Mouse (Mus musculus) heart, adult 2 months (tissue): ENCODE data around the gene Sugt1. TPM values are rescaled to one million over a fixed set of nuclear protein-coding genes. Genes with fewer than 3 reads are reported as not detected.

Experiments
- DNase-seq, 2 experiments: peaks; one replicate each; pipeline ENCODE4 v3.0.0; 2021
- H3K27ac ChIP-seq: fragments of 200-600 bp; 2 replicates; pipeline ENCODE4 v1.8.1; 2022
- H3K27me3 ChIP-seq: fragments of 200-500 bp; 2 replicates; pipeline ENCODE4 v1.6.1; 2012; ENCODE audit warnings: mild to moderate bottlenecking, low read length, inconsistent platforms, mixed read lengths; ENCODE audit not compliant: control insufficient read depth, insufficient read depth
- H3K36me3 ChIP-seq: fragments of 200-500 bp; 2 replicates; pipeline ENCODE4 v1.6.1; 2012; ENCODE audit warnings: low read length, inconsistent platforms; ENCODE audit not compliant: control insufficient read depth, insufficient read depth
- H3K4me1 ChIP-seq: fragments of 200-500 bp; 2 replicates; pipeline ENCODE4 v1.6.1; 2011; ENCODE audit warnings: low read length; ENCODE audit not compliant: control insufficient read depth, insufficient read depth
- H3K4me3 ChIP-seq: fragments of 200-600 bp; 2 replicates; pipeline ENCODE4 v1.8.1; 2022
- H3K79me2 ChIP-seq: fragments of 200-500 bp; replicated peaks from 2 replicates; pipeline ENCODE4 v1.6.1; 2012; ENCODE audit warnings: mild to moderate bottlenecking, inconsistent platforms, low read length, moderate library complexity, mixed read lengths; ENCODE audit not compliant: control insufficient read depth, insufficient read depth
- H3K9ac ChIP-seq: fragments of 200-500 bp; 2 replicates; pipeline ENCODE4 v1.6.1; 2012; ENCODE audit warnings: low read depth, mild to moderate bottlenecking, control low read depth, inconsistent platforms, low read length, mixed read lengths
- CTCF ChIP-seq: fragments of 200-600 bp; IDR thresholded peaks from 2 replicates; pipeline ENCODE4 v1.8.1; 2022; ENCODE audit warnings: antibody characterized with exemption, mild to moderate bottlenecking, moderate library complexity
- EP300 ChIP-seq: fragments of 200-500 bp; IDR thresholded peaks from 2 replicates; pipeline ENCODE4 v1.6.1; 2011; ENCODE audit warnings: low read depth, low read length, control low read depth; ENCODE audit not compliant: insufficient read depth
- POLR2A ChIP-seq: fragments of 200-500 bp; IDR thresholded peaks from 2 replicates; pipeline ENCODE4 v1.6.1; 2011; ENCODE audit warnings: mild to moderate bottlenecking, low read depth, low read length, control low read depth; ENCODE audit not compliant: insufficient read depth
- WGBS: fragments of 180-500 bp; shearing (Covaris S2); methylation state at CpG from one replicate; pipeline ENCODE4 v1.1.7; 2018; 5-methylcytosine and 5-hydroxymethylcytosine counted together
- intact Hi-C: fragments of 180-260 bp; cut with DNase I; formaldehyde crosslinking; loops from one replicate; pipeline ENCODE4 v1.15.1; 2025
- polyA plus RNA-seq: library from polyadenylated mRNA; depleted of rRNA; stranded (reverse); fragments of >200 nt; gene quantifications from 2 replicates; pipeline ENCODE4 v1.2.3, GENCODE M21; 2012
- total RNA-seq, 2 experiments: library from RNA; stranded (reverse); gene quantifications; 2 replicates each; pipeline ENCODE4 v1.2.3; 2021

Sugt1 gene
- total and polyA plus RNA-seq, 3 experiments: 5.7 to 64.9 (median 52.4) TPM

GRCm38 (mm10) chr14:79594069-79594468 is 6.6 kb downstream of the Sugt1 start:
- Histone ChIP-seq H3K9ac (no peak overlapping the region), H3K27me3 (no peaks in the 10 kb centered on the region), H3K36me3 (peaks cover 3% of the 10 kb centered on the region), H3K79me2 (no peaks in the 10 kb centered on the region; the same call in none of the 2 replicates), H3K4me3 (no peak overlapping the region), H3K4me1 (no peaks in the 10 kb centered on the region), H3K27ac (no peak overlapping the region)
- TF ChIP-seq POLR2A: no peak
- TF ChIP-seq CTCF: no peak
- no peak for TF ChIP-seq EP300
- DNase-seq: no peak
- intact Hi-C loops: no loop called here
- 79% methylated on average over 5 of the region's 5 CpGs for WGBS

- TF ChIP-seq EP300 (no peak), CTCF (no peak), POLR2A (no peak)
- H3K79me2 ChIP-seq: no peaks in the 10 kb centered on the region; the same call in none of the 2 replicates
- no peak overlapping the region for H3K4me3 ChIP-seq
- no peak overlapping the region for H3K27ac ChIP-seq
- H3K27me3 ChIP-seq: no peaks in the 10 kb centered on the region
- 58% methylated on average over 4 of the region's 4 CpGs for WGBS
- H3K9ac ChIP-seq: no peak overlapping the region
- intact Hi-C loops: no loop called here
- peaks cover 3% of the 10 kb centered on the region for H3K36me3 ChIP-seq
- no peaks in the 10 kb centered on the region for H3K4me1 ChIP-seq
- no peak for DNase-seq
These were observed 9.1 kb downstream of the Sugt1 start for GRCm38 (mm10) chr14:79596602-79597001.

- intact Hi-C loops: no loop called here
- peaks cover 11% of the 10 kb centered on the region for H3K36me3 ChIP-seq
- no peak for TF ChIP-seq CTCF
- no peak for TF ChIP-seq EP300
- no peaks in the 10 kb centered on the region for H3K27me3 ChIP-seq
- H3K79me2 ChIP-seq: no peaks in the 10 kb centered on the region
- WGBS: 47% methylated on average over 2 of the region's 2 CpGs
- H3K4me1 ChIP-seq: no peaks in the 10 kb centered on the region; the same call in 1 of the 2 replicates
- no peak for DNase-seq
- H3K9ac ChIP-seq: no peak overlapping the region
- H3K4me3 ChIP-seq: no peak overlapping the region
- peak overlapping the region; percentile 10; the same call in 1 of the 2 replicates for H3K27ac ChIP-seq
These were observed 18.4 kb downstream of the Sugt1 start for GRCm38 (mm10) chr14:79605881-79606280.

- Histone ChIP-seq H3K27ac (peak overlapping the region; percentile 36; the same call in 1 of the 2 replicates), H3K27me3 (no peaks in the 10 kb centered on the region), H3K79me2 (no peaks in the 10 kb centered on the region), H3K4me1 (no peaks in the 10 kb centered on the region; the same call in 1 of the 2 replicates), H3K36me3 (peaks cover 11% of the 10 kb centered on the region), H3K4me3 (no peak overlapping the region), H3K9ac (no peak overlapping the region)
- DNase-seq: no peak
- TF ChIP-seq POLR2A (no peak), CTCF (no peak), EP300 (no peak)
- WGBS: 86% methylated on average over 6 of the region's 6 CpGs
- intact Hi-C loops: no loop called here
These were observed 18.9 kb downstream of the Sugt1 start for GRCm38 (mm10) chr14:79606392-79606791.

- DNase-seq: no peak
- Histone ChIP-seq H3K79me2 (no peaks in the 10 kb centered on the region), H3K36me3 (peaks cover 11% of the 10 kb centered on the region), H3K27me3 (no peaks in the 10 kb centered on the region), H3K4me1 (no peaks in the 10 kb centered on the region; the same call in 1 of the 2 replicates), H3K4me3 (no peak overlapping the region), H3K9ac (no peak overlapping the region), H3K27ac (peak overlapping the region; percentile 36; the same call in 1 of the 2 replicates)
- WGBS: 91% methylated on average over 3 of the region's 3 CpGs
- intact Hi-C loops: no loop called here
- no peak for TF ChIP-seq CTCF
- TF ChIP-seq EP300: no peak
- TF ChIP-seq POLR2A: no peak
These were observed 19.4 kb downstream of the Sugt1 start for GRCm38 (mm10) chr14:79606867-79607266.

- H3K27me3 ChIP-seq: no peaks in the 10 kb centered on the region
- no peak for DNase-seq
- peaks cover 11% of the 10 kb centered on the region for H3K36me3 ChIP-seq
- H3K9ac ChIP-seq: no peak overlapping the region
- no peak for TF ChIP-seq CTCF
- no peak for TF ChIP-seq POLR2A
- TF ChIP-seq EP300: no peak
- H3K4me3 ChIP-seq: no peak overlapping the region
- H3K27ac ChIP-seq: no peak overlapping the region
- H3K79me2 ChIP-seq: no peaks in the 10 kb centered on the region
- no peaks in the 10 kb centered on the region; the same call in 1 of the 2 replicates for H3K4me1 ChIP-seq
- intact Hi-C loops: no loop called here
- WGBS: 95% methylated on average over 4 of the region's 4 CpGs
These were observed 19.9 kb downstream of the Sugt1 start for GRCm38 (mm10) chr14:79607352-79607751.

- intact Hi-C loops: no loop called here
- no peak overlapping the region for H3K9ac ChIP-seq
- no peak for DNase-seq
- no peaks in the 10 kb centered on the region; the same call in 1 of the 2 replicates for H3K4me1 ChIP-seq
- no peak for TF ChIP-seq POLR2A
- no peak for TF ChIP-seq CTCF
- no peak for TF ChIP-seq EP300
- H3K27ac ChIP-seq: no peak overlapping the region
- WGBS: 94% methylated on average over 6 of the region's 6 CpGs
- no peaks in the 10 kb centered on the region for H3K27me3 ChIP-seq
- H3K36me3 ChIP-seq: peaks cover 11% of the 10 kb centered on the region
- no peak overlapping the region for H3K4me3 ChIP-seq
- no peaks in the 10 kb centered on the region for H3K79me2 ChIP-seq
These were observed 20.8 kb downstream of the Sugt1 start for GRCm38 (mm10) chr14:79608286-79608685.
